Mouse (Mus musculus) c-Kit-positive CD71-positive TER-119-negative erythroid progenitor cells, embryonic 14.5 days (primary cell): ENCODE data around the gene Usp6nl.

Experiments used
- DNase-seq: peaks from one replicate; pipeline ENCODE4 v3.0.0-alpha.2; 2013; ENCODE audit warnings: low read depth

The Usp6nl gene

GRCm38 (mm10) chr2:6478361-6478965 lies 156.0 kb downstream of the Usp6nl start:
- no peak for DNase-seq

GRCm38 (mm10) chr2:6478966-6479391 lies 156.5 kb downstream of the Usp6nl start:
- no peak for DNase-seq

- DNase-seq, result no peak
These were observed 157.2 kb downstream of the Usp6nl start for GRCm38 (mm10) chr2:6479620-6480019.

- DNase-seq, result no peak
These were observed 159.5 kb downstream of the Usp6nl start for GRCm38 (mm10) chr2:6481966-6482365.

GRCm38 (mm10) chr2:6482411-6482810 lies 159.9 kb downstream of the Usp6nl start:
- DNase-seq, result no peak

GRCm38 (mm10) chr2:6483081-6483992 lies 160.9 kb downstream of the Usp6nl start:
- no peak for DNase-seq

- DNase-seq, result no peak
These were observed 161.7 kb downstream of the Usp6nl start for GRCm38 (mm10) chr2:6484179-6484578.

GRCm38 (mm10) chr2:6487566-6488488 lies 165.4 kb downstream of the Usp6nl start:
- no peak for DNase-seq

- no peak for DNase-seq
These were observed 166.1 kb downstream of the Usp6nl start for GRCm38 (mm10) chr2:6488489-6489056.

GRCm38 (mm10) chr2:6490076-6490475 lies 167.6 kb downstream of the Usp6nl start:
- DNase-seq, result no peak

GRCm38 (mm10) chr2:6490870-6491269 lies 168.4 kb downstream of the Usp6nl start:
- DNase-seq, result no peak

GRCm38 (mm10) chr2:6493886-6494285 lies 171.4 kb downstream of the Usp6nl start:
- DNase-seq, result no peak
